Mouse (Mus musculus): ENCODE data around the gene Spef2.

DNA sequence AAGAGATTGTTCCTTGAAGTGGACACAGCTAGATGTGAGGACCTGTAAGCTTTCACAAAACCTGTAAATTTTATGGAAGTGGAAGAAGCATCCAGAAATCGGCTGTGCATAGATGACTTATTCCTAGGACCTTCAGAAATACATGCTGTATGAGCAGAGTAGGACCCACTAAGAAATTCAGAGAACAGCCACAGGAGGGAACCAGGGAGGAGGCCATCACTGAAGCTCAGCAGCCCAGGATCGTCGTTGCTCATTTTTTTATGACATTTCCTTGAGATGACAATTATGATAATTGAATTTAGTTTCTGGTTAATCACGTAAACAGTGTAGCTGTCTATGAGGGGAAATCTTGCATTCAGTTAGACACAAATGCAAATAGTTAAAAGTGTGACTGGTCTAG lies 171.4 kb downstream of the Spef2 start:
- TF ChIP-seq CTCF (IDR thresholded peaks at IDR 0.05; ENCODE audit: low read depth), result peak; percentile 20; the same call in 1 of the 2 replicates
- TF ChIP-seq EP300 (IDR thresholded peaks at IDR 0.05; ENCODE audit: low read depth), result no peak

Measured in liver, embryonic 14.5 days (tissue).